Mouse (Mus musculus) thymus, postnatal 14 days (tissue): ENCODE data around the gene Ciita.

Experiments
- DNase-seq: peaks from one replicate; pipeline ENCODE4 v3.0.0; 2021

Gene Ciita

GRCm38 (mm10) chr16:10559991-10560390, 80.1 kb downstream of the Ciita start:
- no peak for DNase-seq

- peak; percentile 82 for DNase-seq
Measured at GRCm38 (mm10) chr16:10565278-10565885, 85.5 kb downstream of the Ciita start.

- DNase-seq, result no peak
Measured at GRCm38 (mm10) chr16:10567153-10567552, 87.3 kb downstream of the Ciita start.

GRCm38 (mm10) chr16:10569809-10570395, 90.0 kb downstream of the Ciita start:
- DNase-seq, result peak; percentile 28

GRCm38 (mm10) chr16:10570708-10571107, 90.8 kb downstream of the Ciita start:
- DNase-seq, result peak; percentile 80

GRCm38 (mm10) chr16:10571820-10572219, 92.0 kb downstream of the Ciita start:
- peak; percentile 35 for DNase-seq

GRCm38 (mm10) chr16:10574936-10575335, 95.1 kb downstream of the Ciita start:
- no peak for DNase-seq

- no peak for DNase-seq
Measured at GRCm38 (mm10) chr16:10575915-10576314, 96.1 kb downstream of the Ciita start.

- no peak for DNase-seq
Measured at GRCm38 (mm10) chr16:10577548-10577947, 97.7 kb downstream of the Ciita start.
